Mouse (Mus musculus): ENCODE results near the gene C130079G13Rik.
"Not testable (repeated sequence)": the region's sequence is repeated elsewhere in the genome, so short reads cannot be mapped to it uniquely, and the experiment has no call there.

Gene C130079G13Rik

DNA sequence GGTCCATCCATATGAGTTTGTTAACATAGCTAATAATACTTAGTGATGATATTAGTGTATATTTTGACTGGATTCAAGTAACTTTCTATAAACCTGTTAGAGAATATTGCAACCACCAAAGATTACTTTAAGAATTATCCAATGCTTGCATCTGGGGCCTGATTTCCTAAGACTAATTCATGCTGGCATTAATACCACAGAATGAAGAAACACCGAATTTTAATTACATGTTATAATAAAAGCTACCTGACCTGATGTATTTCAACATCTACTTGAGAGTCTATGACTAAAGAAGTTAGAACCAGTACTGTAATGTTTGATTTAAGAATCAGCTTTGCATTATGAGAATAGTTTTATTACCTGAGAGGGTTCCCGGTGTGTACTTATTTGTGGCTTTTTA lies at the start of gene C130079G13Rik:
Gene C130079G13Rik, plus strand, starts transcription at position 301 of the 400 bp plus-strand sequence.
- DNase-seq (ENCODE audit: low read depth) = no peak

DNA sequence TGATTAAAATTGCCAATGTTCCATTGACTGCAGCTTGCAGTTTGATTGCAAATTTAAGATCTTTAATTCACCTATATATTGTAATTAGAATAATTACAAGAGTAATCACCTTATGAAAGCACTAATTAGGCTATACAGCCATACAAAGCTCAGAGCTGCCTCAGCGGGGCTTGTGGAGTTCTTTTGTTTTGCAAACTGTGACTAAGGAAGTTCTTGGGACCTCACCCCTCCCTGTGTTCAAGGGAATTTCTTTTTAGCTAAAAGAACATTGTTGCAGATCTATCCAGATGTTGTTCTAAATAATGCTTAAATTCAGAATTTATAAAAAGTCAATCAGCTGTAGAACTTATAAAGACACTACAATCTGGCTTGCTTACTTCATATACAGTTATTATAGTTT lies 47.4 kb upstream of the C130079G13Rik start:
- not testable (repeated sequence) for DNase-seq (ENCODE audit: low read depth)

DNA sequence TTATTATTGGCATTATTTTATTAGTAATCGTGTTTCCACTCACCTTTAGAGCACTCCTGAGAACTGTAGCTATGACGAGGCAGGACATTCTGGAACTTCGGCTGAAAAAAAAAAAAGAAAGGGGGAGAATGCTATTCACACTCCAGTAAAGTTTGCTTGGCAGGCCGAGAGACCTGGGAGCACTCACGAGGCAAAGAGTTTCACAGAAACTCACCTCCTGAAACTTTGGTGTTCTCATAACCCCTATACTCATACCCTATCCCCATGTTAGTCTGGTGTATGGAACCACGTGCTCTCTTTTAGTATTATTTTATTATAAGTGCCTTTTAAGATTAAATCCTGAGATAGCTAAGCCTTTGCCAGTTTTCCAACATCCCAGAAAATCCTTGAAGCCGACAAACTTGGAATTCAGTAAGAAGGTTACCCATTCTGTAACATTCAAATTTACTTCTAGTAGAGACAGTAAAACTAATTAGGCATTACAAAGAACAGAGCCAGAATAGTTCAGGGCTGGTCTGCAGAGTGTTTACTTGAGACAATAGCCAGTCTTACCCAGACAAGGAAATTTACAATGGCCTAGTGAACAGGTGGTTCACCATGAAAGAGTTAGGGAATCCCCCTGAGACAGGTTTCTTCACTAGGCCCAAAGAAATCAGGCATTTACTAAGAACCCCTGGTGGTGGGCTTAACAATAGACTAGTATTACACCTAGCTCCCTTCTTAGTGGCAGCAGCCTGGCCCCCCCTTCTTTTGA lies 45.0 kb upstream of the C130079G13Rik start:
- DNase-seq (ENCODE audit: low read depth) = not testable (repeated sequence)

DNA sequence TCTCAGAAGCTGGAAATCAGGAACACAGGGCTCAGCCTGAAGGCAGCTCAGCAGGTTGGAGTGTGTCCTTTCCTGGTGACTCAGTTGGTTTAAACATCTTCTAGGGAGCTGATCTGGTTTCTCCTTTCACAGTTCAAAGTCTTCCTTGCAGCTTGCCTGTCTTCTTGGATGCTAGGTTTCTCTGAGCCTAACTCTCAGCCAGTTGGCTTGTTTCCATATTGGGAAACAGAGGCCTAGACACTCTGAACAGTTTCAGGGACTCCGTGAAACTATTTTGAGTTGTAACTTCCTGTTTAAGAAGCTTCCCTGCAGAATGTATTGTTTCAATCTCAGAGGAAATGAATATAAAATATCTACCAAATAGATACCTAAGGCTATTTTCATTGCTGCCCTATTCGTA lies 31.7 kb upstream of the C130079G13Rik start:
- DNase-seq (ENCODE audit: low read depth) = no peak

DNA sequence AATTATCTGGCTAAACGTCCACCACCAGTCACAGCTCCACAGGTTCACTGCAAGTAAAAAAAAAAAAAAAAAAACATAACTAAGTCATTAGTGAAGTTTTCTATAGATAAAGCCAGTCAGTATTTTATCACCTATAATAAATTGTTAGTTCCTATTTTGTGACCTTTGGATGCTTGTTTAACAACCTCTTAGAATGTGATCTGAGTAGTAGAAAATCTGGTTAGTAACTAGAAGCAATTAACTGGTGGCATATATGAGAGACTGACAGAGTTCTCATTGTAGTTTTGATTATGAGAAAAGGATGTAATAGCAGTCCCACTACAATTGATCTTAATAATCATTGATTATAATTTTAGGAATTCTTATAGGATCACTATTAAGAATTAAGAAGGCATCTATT lies 9.6 kb downstream of the C130079G13Rik start:
- no peak for DNase-seq (ENCODE audit: low read depth)

DNA sequence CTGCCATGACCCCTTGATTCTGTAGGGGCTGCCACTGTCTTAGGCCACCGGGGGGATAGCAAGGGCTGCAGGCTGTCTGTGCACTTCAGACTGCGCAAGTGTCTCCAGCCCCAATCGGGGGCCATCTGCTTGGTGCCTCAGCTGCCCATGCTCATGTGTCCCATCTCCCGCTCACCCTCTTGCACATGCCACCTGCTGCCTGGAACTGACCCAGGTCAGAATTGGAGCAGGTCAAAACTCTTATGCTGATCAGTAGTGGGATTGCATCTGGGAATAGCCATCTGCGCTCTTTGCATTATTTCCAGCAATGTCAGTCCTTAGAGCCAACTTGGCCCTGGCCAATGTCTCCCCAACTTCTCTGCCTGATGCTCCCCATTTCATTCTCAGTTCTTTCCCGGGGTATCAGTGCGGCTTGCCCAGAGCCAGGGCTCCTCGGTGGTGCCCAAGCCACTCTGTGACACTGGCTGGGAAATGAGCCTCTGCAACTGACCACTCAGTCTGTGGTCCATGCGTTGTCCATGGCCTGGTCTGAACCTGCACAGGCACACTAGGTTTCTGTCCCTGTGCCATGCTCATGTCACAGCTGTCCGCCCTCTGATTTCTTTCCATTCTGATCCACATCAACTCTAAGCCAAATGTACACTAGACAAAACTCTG lies 22.4 kb downstream of the C130079G13Rik start:
- no peak for DNase-seq (ENCODE audit: low read depth)

DNA sequence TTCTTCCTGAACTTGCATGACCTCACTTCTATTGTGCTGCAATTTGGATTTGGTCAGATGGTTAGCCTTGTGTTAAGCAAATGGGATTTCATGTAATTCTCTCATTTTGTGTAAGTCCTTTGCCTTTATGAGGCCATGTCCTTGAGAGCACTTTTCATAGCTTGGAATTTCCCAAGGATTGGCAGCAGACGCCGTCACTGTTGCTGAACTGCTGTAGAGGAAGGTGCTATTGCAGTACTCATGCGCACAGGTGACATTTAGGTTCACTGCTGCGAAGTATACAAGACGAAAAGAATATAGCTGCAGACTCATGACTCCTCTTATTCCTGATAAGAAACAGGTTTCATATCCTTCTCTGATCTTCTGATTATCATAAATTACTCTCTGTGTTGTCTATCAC lies 45.9 kb downstream of the C130079G13Rik start:
- DNase-seq (ENCODE audit: low read depth) = no peak

DNA sequence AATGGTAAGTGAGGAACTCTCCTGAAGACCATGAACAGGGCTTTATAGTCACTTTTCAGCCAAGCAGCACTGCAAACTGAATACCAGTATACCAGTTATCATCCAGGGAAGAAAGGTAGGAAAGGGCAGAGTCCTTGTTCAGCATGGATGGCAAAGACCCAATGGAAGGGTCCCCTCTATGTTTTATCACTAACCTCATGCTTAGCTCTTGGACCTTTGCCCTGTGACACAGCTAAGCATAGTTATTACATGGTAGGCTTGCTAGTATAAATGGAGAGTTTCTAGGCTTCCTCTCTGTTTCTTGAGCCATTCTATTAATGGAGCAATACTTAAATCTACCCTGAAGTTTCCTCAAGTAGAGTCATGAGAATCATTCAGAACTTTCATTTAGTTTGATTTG lies 49.6 kb downstream of the C130079G13Rik start:
- no peak for DNase-seq (ENCODE audit: low read depth)

Measured in fibroblast of lung, adult 2 months (primary cell).